Mouse (Mus musculus) lung, postnatal 0 days (tissue): ENCODE data around the gene Hoxc8. TPM values are rescaled to one million over a fixed set of nuclear protein-coding genes. Genes with fewer than 3 reads are reported as not detected.

Experiments used
- ATAC-seq: fragments of 200-750 bp; cut with Nextera tagmentation; 2 replicates; pipeline ENCODE4 v1.8.0; 2017; ENCODE audit warnings: moderate library complexity
- DNase-seq: peaks from one replicate; pipeline ENCODE4 v3.0.0-alpha.2; 2016; ENCODE audit warnings: low spot score
- H3K27ac ChIP-seq: fragments of 300-500 bp; sonication (generic); 2 replicates; pipeline ENCODE4 v1.5.1; 2014; ENCODE audit warnings: antibody characterized with exemption, mild to moderate bottlenecking, low read length, mixed read lengths
- H3K27me3 ChIP-seq: fragments of 300-500 bp; sonication (generic); replicated peaks from 2 replicates; pipeline ENCODE4 v1.6.1; 2014; ENCODE audit warnings: low read length, mixed read lengths; ENCODE audit not compliant: insufficient read depth
- H3K36me3 ChIP-seq: fragments of 300-500 bp; sonication (generic); 2 replicates; pipeline ENCODE4 v1.6.1; 2014; ENCODE audit warnings: low read length, mixed read lengths; ENCODE audit not compliant: insufficient read depth
- H3K4me1 ChIP-seq: fragments of 300-500 bp; sonication (generic); 2 replicates; pipeline ENCODE4 v1.6.1; 2014; ENCODE audit warnings: antibody characterized with exemption, low read depth, low read length, mixed read lengths; ENCODE audit not compliant: insufficient read depth
- H3K4me2 ChIP-seq: fragments of 300-500 bp; sonication (generic); replicated peaks from 2 replicates; pipeline ENCODE4 v1.6.1; 2014; ENCODE audit warnings: low read depth, mild to moderate bottlenecking, low read length, moderate library complexity, mixed read lengths
- H3K4me3 ChIP-seq: fragments of 300-500 bp; sonication (generic); 2 replicates; pipeline ENCODE4 v1.5.1; 2014; ENCODE audit warnings: low read depth, low read length
- H3K9ac ChIP-seq: fragments of 300-500 bp; sonication (generic); replicated peaks from 2 replicates; pipeline ENCODE4 v1.6.1; 2014; ENCODE audit warnings: low read depth, mild to moderate bottlenecking
- H3K9me3 ChIP-seq: fragments of 300-500 bp; sonication (generic); 2 replicates; pipeline ENCODE4 v1.6.1; 2016; ENCODE audit warnings: low read length, mixed read lengths
- CTCF ChIP-seq: IDR thresholded peaks from 2 replicates; pipeline ENCODE4 v1.5.1; 2016; ENCODE audit warnings: antibody characterized with exemption, mild to moderate bottlenecking
- EP300 ChIP-seq: IDR thresholded peaks from 2 replicates; pipeline ENCODE4 v1.6.1; 2016; ENCODE audit warnings: antibody characterized with exemption, mild to moderate bottlenecking, control low read depth
- WGBS: fragments of 180-500 bp; shearing (Covaris S2); extraction: QIAGEN DNeasy Blood & Tissue Kit; methylation state at CpG from one replicate; pipeline ENCODE4 v1.1.7; 2014; 5-methylcytosine and 5-hydroxymethylcytosine counted together
- polyA plus RNA-seq: library from polyadenylated mRNA; unstranded; fragments of >200 nt; fragmentation: Nextera tagmentation; extraction: Ambion mirVana; gene quantifications from 2 replicates; pipeline ENCODE4 v1.2.1, GENCODE M21; 2015

Hoxc8 gene
- polyA plus RNA-seq, 1 experiment from 2014 or later: not detected

GRCm38 (mm10) chr15:102949696-102950095, 40.7 kb upstream of the Hoxc8 start:
- WGBS: 2% methylated on average over 20 of the region's 20 CpGs
- no peak overlapping the region for H3K27ac ChIP-seq
- DNase-seq (no peak), ATAC-seq (no peak)
- H3K9ac ChIP-seq: no peak overlapping the region
- no peaks in the 10 kb centered on the region for H3K36me3 ChIP-seq
- no peak overlapping the region for H3K4me3 ChIP-seq
- no peak overlapping the region for H3K4me2 ChIP-seq
- H3K4me1 ChIP-seq: no peaks in the 10 kb centered on the region
- peaks cover 91% of the 10 kb centered on the region for H3K27me3 ChIP-seq
- no peaks in the 10 kb centered on the region for H3K9me3 ChIP-seq
- TF ChIP-seq EP300 (no peak), CTCF (no peak)

GRCm38 (mm10) chr15:102950877-102951276, 39.5 kb upstream of the Hoxc8 start:
- Histone ChIP-seq H3K4me2 (no peak overlapping the region), H3K36me3 (no peaks in the 10 kb centered on the region), H3K27ac (no peak overlapping the region), H3K9ac (no peak overlapping the region), H3K4me3 (no peak overlapping the region), H3K9me3 (no peaks in the 10 kb centered on the region), H3K27me3 (peaks cover 91% of the 10 kb centered on the region), H3K4me1 (no peaks in the 10 kb centered on the region)
- DNase-seq (no peak), ATAC-seq (no peak)
- WGBS: 13% methylated on average over 2 of the region's 2 CpGs
- TF ChIP-seq EP300: no peak
- no peak for TF ChIP-seq CTCF

GRCm38 (mm10) chr15:102953561-102953960, 36.8 kb upstream of the Hoxc8 start:
- DNase-seq: no peak
- Histone ChIP-seq H3K4me2 (no peak overlapping the region), H3K9ac (no peak overlapping the region), H3K27ac (no peak overlapping the region), H3K9me3 (no peaks in the 10 kb centered on the region), H3K36me3 (no peaks in the 10 kb centered on the region), H3K4me3 (no peak overlapping the region), H3K4me1 (no peaks in the 10 kb centered on the region), H3K27me3 (peaks cover 92% of the 10 kb centered on the region)
- 6% methylated on average over 6 of the region's 6 CpGs for WGBS
- TF ChIP-seq CTCF: no peak
- no peak for TF ChIP-seq EP300
- no peak for ATAC-seq

- TF ChIP-seq EP300 (no peak), CTCF (no peak)
- Histone ChIP-seq H3K36me3 (no peaks in the 10 kb centered on the region), H3K9ac (no peak within 1 kb of the TSS), H3K4me2 (no peak within 1 kb of the TSS), H3K27ac (no peak within 1 kb of the TSS), H3K9me3 (no peaks in the 10 kb centered on the region), H3K4me3 (0 out of 2 replicates have a peak within 1 kb of the TSS, but pooled peaks have one; percentile 2), H3K27me3 (peaks cover 89% of the 10 kb centered on the region), H3K4me1 (no peaks in the 10 kb centered on the region)
- ATAC-seq (no peak), DNase-seq (no peak)
- 2% methylated on average over 55 of the region's 57 CpGs for WGBS
Measured at GRCm38 (mm10) chr15:102954192-102955006, 36.0 kb upstream of the Hoxc8 start, which contains the start of gene Hoxc11. Hoxc11 (plus strand) TSS chr15:102954427.

- Histone ChIP-seq H3K36me3 (no peaks in the 10 kb centered on the region), H3K9me3 (no peaks in the 10 kb centered on the region), H3K4me1 (no peaks in the 10 kb centered on the region), H3K27ac (no peak overlapping the region), H3K4me3 (0 out of 2 replicates have a peak overlapping the region, but pooled peaks have one; percentile 2), H3K9ac (no peak overlapping the region), H3K4me2 (no peak overlapping the region), H3K27me3 (peaks cover 90% of the 10 kb centered on the region)
- DNase-seq: no peak
- TF ChIP-seq EP300 (no peak), CTCF (no peak)
- 4% methylated on average over 20 of the region's 28 CpGs for WGBS
- no peak for ATAC-seq
Measured at GRCm38 (mm10) chr15:102955007-102955382, 35.4 kb upstream of the Hoxc8 start.

GRCm38 (mm10) chr15:102955833-102956640, 34.4 kb upstream of the Hoxc8 start:
- Histone ChIP-seq H3K9me3 (no peaks in the 10 kb centered on the region), H3K27ac (no peak overlapping the region), H3K4me2 (no peak overlapping the region), H3K36me3 (no peaks in the 10 kb centered on the region), H3K4me1 (no peaks in the 10 kb centered on the region), H3K4me3 (no peak overlapping the region), H3K27me3 (peaks cover 86% of the 10 kb centered on the region), H3K9ac (no peak overlapping the region)
- no peak for DNase-seq
- TF ChIP-seq CTCF: no peak
- TF ChIP-seq EP300: no peak
- 2% methylated on average over 37 of the region's 40 CpGs for WGBS
- no peak for ATAC-seq
